Mouse (Mus musculus) heart, embryonic 16.5 days (tissue): Measurements from ENCODE around the gene Map2k6. TPM values are rescaled to one million over a fixed set of nuclear protein-coding genes. Genes with fewer than 3 reads are reported as not detected.

Experiments
- ATAC-seq: fragments of 200-750 bp; cut with Nextera tagmentation; replicated peaks from 2 replicates; pipeline ENCODE4 v1.8.0; 2017; ENCODE audit warnings: moderate number of reproducible peaks; ENCODE audit not compliant: insufficient read depth, low FRiP score; ENCODE audit errors: extremely low read depth
- H3K27ac ChIP-seq: fragments of 300-500 bp; sonication (generic); 2 replicates; pipeline ENCODE4 v1.5.1; 2014; ENCODE audit warnings: mild to moderate bottlenecking, low read length, control low read depth, moderate library complexity
- H3K27me3 ChIP-seq: fragments of 300-500 bp; sonication (generic); 2 replicates; pipeline ENCODE4 v1.6.1; 2014; ENCODE audit warnings: low read length, mixed read lengths; ENCODE audit not compliant: control insufficient read depth, insufficient read depth
- H3K36me3 ChIP-seq: fragments of 300-500 bp; sonication (generic); 2 replicates; pipeline ENCODE4 v1.6.1; 2014; ENCODE audit not compliant: control insufficient read depth, insufficient read depth
- H3K4me1 ChIP-seq: fragments of 300-500 bp; sonication (generic); 2 replicates; pipeline ENCODE4 v1.6.1; 2014; ENCODE audit warnings: low read length, mixed read lengths; ENCODE audit not compliant: control insufficient read depth, insufficient read depth
- H3K4me2 ChIP-seq: fragments of 300-500 bp; sonication (generic); 2 replicates; pipeline ENCODE4 v1.6.1; 2014; ENCODE audit warnings: low read depth, mild to moderate bottlenecking, control low read depth, low read length
- H3K4me3 ChIP-seq: fragments of 300-500 bp; sonication (generic); 2 replicates; pipeline ENCODE4 v1.5.1; 2014; ENCODE audit warnings: mild to moderate bottlenecking, control low read depth, low read length
- H3K9ac ChIP-seq: fragments of 300-500 bp; sonication (generic); 2 replicates; pipeline ENCODE4 v1.6.1; 2014; ENCODE audit warnings: low read length, control low read depth
- H3K9me3 ChIP-seq: fragments of 300-500 bp; sonication (generic); replicated peaks from 2 replicates; pipeline ENCODE4 v1.6.1; 2016; ENCODE audit warnings: low read length; ENCODE audit not compliant: control insufficient read depth
- WGBS: fragments of 180-500 bp; shearing (Covaris S2); extraction: QIAGEN DNeasy Blood & Tissue Kit; methylation state at CpG from one replicate; pipeline ENCODE4 v1.1.7; 2014; 5-methylcytosine and 5-hydroxymethylcytosine counted together
- polyA plus RNA-seq: library from polyadenylated mRNA; unstranded; fragments of >200 nt; fragmentation: Nextera tagmentation; extraction: Ambion mirVana; gene quantifications from 2 replicates; pipeline ENCODE4 v1.2.1, GENCODE M21; 2015

Map2k6 gene
- polyA plus RNA-seq, 1 experiment from 2014 or later = 15.4 TPM

GRCm38 (mm10) chr11:110538206-110538605 lies 139.3 kb downstream of the Map2k6 start:
- Histone ChIP-seq H3K4me1 (peaks cover 3% of the 10 kb centered on the region; the same call in 1 of the 2 replicates), H3K36me3 (no peaks in the 10 kb centered on the region), H3K9me3 (peaks cover 5% of the 10 kb centered on the region), H3K9ac (no peak overlapping the region), H3K4me2 (peak overlapping the region; percentile 66; the same call in 1 of the 2 replicates), H3K27ac (no peak overlapping the region), H3K4me3 (no peak overlapping the region), H3K27me3 (no peaks in the 10 kb centered on the region)
- ATAC-seq = no peak
- 39% methylated on average over 10 of the region's 10 CpGs for WGBS

- Histone ChIP-seq H3K4me1 (peaks cover 3% of the 10 kb centered on the region; the same call in 1 of the 2 replicates), H3K4me3 (no peak overlapping the region), H3K9ac (no peak overlapping the region), H3K36me3 (no peaks in the 10 kb centered on the region), H3K27ac (no peak overlapping the region), H3K9me3 (peaks cover 5% of the 10 kb centered on the region), H3K4me2 (no peak overlapping the region), H3K27me3 (no peaks in the 10 kb centered on the region)
- no peak for ATAC-seq
- 78% methylated on average over 4 of the region's 4 CpGs for WGBS
These were observed 143.0 kb downstream of the Map2k6 start for GRCm38 (mm10) chr11:110541933-110542332.

GRCm38 (mm10) chr11:110544419-110545210 lies 145.7 kb downstream of the Map2k6 start:
- Histone ChIP-seq H3K36me3 (no peaks in the 10 kb centered on the region), H3K27ac (peak overlapping the region; percentile 23; the same call in 1 of the 2 replicates), H3K4me2 (no peak overlapping the region), H3K4me1 (no peaks in the 10 kb centered on the region), H3K9ac (no peak overlapping the region), H3K4me3 (no peak overlapping the region), H3K27me3 (no peaks in the 10 kb centered on the region), H3K9me3 (peaks cover 5% of the 10 kb centered on the region)
- ATAC-seq = peak; percentile 60
- WGBS = 67% methylated on average over 11 of the region's 11 CpGs

GRCm38 (mm10) chr11:110545416-110545815 lies 146.5 kb downstream of the Map2k6 start:
- Histone ChIP-seq H3K9me3 (peaks cover 5% of the 10 kb centered on the region), H3K27ac (no peak overlapping the region), H3K4me1 (no peaks in the 10 kb centered on the region), H3K9ac (no peak overlapping the region), H3K4me2 (no peak overlapping the region), H3K27me3 (no peaks in the 10 kb centered on the region), H3K36me3 (no peaks in the 10 kb centered on the region), H3K4me3 (no peak overlapping the region)
- ATAC-seq = no peak
- WGBS = 44% methylated on average over 3 of the region's 3 CpGs

DNA sequence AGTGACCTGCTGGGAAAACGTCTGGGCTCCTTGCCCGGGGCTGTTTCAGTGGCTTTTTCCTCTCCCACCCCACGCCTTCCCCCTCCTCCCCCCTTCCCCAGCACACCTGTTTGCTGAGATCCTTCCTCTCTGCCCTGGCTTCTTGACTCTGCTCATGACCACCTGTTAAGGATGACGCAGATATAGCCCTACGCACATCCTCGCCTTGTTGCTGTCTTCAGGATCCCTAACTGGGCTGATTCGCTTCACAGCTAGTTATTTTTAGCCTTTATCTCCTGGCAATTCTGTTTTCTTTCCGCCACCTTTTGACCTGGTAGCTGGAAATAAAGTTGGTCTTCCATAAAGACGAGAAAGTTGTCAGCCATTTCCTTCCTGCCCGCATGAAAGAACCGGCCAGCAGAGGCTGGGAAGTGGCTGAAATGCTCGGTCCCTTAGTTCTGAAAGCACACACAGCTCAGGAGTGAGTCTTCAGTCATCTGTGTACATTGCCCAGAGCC lies 152.6 kb downstream of the Map2k6 start:
- Histone ChIP-seq H3K27me3 (no peaks in the 10 kb centered on the region), H3K4me3 (no peak overlapping the region), H3K9me3 (no peaks in the 10 kb centered on the region), H3K4me2 (peak overlapping the region; percentile 52), H3K36me3 (no peaks in the 10 kb centered on the region), H3K9ac (no peak overlapping the region), H3K4me1 (peaks cover 5% of the 10 kb centered on the region), H3K27ac (no peak overlapping the region)
- WGBS = 31% methylated on average over 12 of the region's 12 CpGs
- ATAC-seq = peak; percentile 55

GRCm38 (mm10) chr11:110562320-110563081 lies 163.6 kb downstream of the Map2k6 start:
- H3K9me3 ChIP-seq = no peaks in the 10 kb centered on the region
- WGBS = 78% methylated on average over 12 of the region's 12 CpGs

GRCm38 (mm10) chr11:110563272-110563671 lies 164.3 kb downstream of the Map2k6 start:
- H3K4me3 ChIP-seq = peak overlapping the region; percentile 21; the same call in 1 of the 2 replicates
- no peak for ATAC-seq
- peak overlapping the region; percentile 31 for H3K4me2 ChIP-seq
- no peak overlapping the region for H3K9ac ChIP-seq
- H3K36me3 ChIP-seq = no peaks in the 10 kb centered on the region
- WGBS = 20% methylated on average over 12 of the region's 12 CpGs
- H3K27me3 ChIP-seq = no peaks in the 10 kb centered on the region
- no peaks in the 10 kb centered on the region for H3K9me3 ChIP-seq
- H3K27ac ChIP-seq = no peak overlapping the region
- H3K4me1 ChIP-seq = peaks cover 4% of the 10 kb centered on the region; the same call in 1 of the 2 replicates

More at GRCm38 (mm10) chr11:110562320-110563081, 163.6 kb downstream of the Map2k6 start:
- H3K27ac ChIP-seq = no peak overlapping the region
- no peak for ATAC-seq
- no peaks in the 10 kb centered on the region for H3K27me3 ChIP-seq
- no peak overlapping the region; the same call in 1 of the 2 replicates for H3K4me2 ChIP-seq
- H3K9ac ChIP-seq = no peak overlapping the region
- peaks cover 4% of the 10 kb centered on the region; the same call in 1 of the 2 replicates for H3K4me1 ChIP-seq
- H3K4me3 ChIP-seq = no peak overlapping the region
- no peaks in the 10 kb centered on the region for H3K36me3 ChIP-seq

DNA sequence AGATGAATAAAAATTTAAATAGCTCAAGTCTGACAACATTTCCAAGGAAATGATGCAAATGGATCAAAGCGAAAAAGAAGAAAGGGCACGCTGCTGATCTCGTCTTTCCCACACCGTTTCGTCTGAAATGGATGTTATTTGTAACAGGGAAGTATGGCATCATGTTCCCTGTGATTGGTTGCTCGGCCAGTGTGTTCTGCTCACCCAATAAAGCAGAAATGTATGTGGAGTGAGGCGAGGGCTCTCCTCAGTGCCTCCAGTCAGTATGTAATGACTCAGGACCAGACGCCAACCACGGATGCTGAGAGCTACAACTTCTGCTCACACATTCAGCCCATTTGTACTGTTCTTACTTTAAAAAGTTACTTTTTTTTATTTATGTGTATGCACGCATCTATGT lies 164.9 kb downstream of the Map2k6 start:
- ATAC-seq = no peak; the same call in 1 of the 2 replicates
- 70% methylated on average over 10 of the region's 10 CpGs for WGBS
- Histone ChIP-seq H3K4me2 (no peak overlapping the region), H3K27me3 (no peaks in the 10 kb centered on the region), H3K4me1 (peaks cover 4% of the 10 kb centered on the region; the same call in 1 of the 2 replicates), H3K9ac (no peak overlapping the region), H3K27ac (no peak overlapping the region), H3K4me3 (no peak overlapping the region), H3K9me3 (no peaks in the 10 kb centered on the region), H3K36me3 (no peaks in the 10 kb centered on the region)
